ENCODE assay signal across 17 mouse cellular contexts in genomic region chr1:21067536-21068221, GRCm38 (mm10). TPM values are rescaled to one million over a fixed set of nuclear protein-coding genes. Genes with fewer than 3 reads are reported as not detected.
A peak's percentile ranks its signal among the peaks of the same experiment; 100 is the strongest.
DNase-seq lines count a peak whose midpoint lies in the region; ATAC-seq and TF ChIP-seq lines count a peak whose summit lies in the region.
"Had no signal": no experiment of that assay in that cellular context is flagged by ENCODE, and none has a peak within 500 bp of the region (broad histone marks: within the 10 kb centered on the region; RNA-seq: fewer than 3 reads in every experiment).

No protein-coding gene starts in this region.

- no peak overlapping the region for H3K4me3 ChIP-seq in heart, embryonic 13.5 days
- H3K4me3 ChIP-seq in heart, embryonic 11.5 days (ENCODE audit: low read depth, low read length) = no peak overlapping the region
- no peak overlapping the region for H3K4me3 ChIP-seq in liver, postnatal 0 days (ENCODE audit: low read depth, low read length)
- no peak overlapping the region for H3K4me3 ChIP-seq in liver, embryonic 12.5 days
- H3K4me3 ChIP-seq in limb, embryonic 10.5 days = no peak overlapping the region
- H3K4me3 ChIP-seq: embryonic facial prominence, embryonic 13.5 days; lung, embryonic 15.5 days; midbrain, embryonic 13.5 days; neural tube, embryonic 15.5 days had no signal

- WGBS in heart, embryonic 13.5 days = 71% methylated on average over 11 of the region's 11 CpGs
- WGBS in heart, embryonic 11.5 days (ENCODE audit: insufficient replicate concordance) = 86% methylated on average over 11 of the region's 11 CpGs
- 79% methylated on average over 11 of the region's 11 CpGs for WGBS in liver, postnatal 0 days (ENCODE audit: insufficient replicate concordance)
- 78% methylated on average over 11 of the region's 11 CpGs for WGBS in liver, embryonic 12.5 days (ENCODE audit: insufficient replicate concordance)
- 89% methylated on average over 11 of the region's 11 CpGs for WGBS in limb, embryonic 10.5 days

- H3K36me3 ChIP-seq in heart, embryonic 13.5 days = peaks cover 15% of the 10 kb centered on the region
- H3K36me3 ChIP-seq in heart, embryonic 11.5 days (ENCODE audit: control insufficient read depth, insufficient read depth, low read length) = no peaks in the 10 kb centered on the region
- no peaks in the 10 kb centered on the region; the same call in 1 of the 2 replicates for H3K36me3 ChIP-seq in liver, postnatal 0 days (replicated peaks; ENCODE audit: insufficient read depth, low read length)
- peaks cover 9% of the 10 kb centered on the region for H3K36me3 ChIP-seq in liver, embryonic 12.5 days
- peaks cover 26% of the 10 kb centered on the region for H3K36me3 ChIP-seq in limb, embryonic 10.5 days
- H3K36me3 ChIP-seq: lung, embryonic 15.5 days; midbrain, embryonic 13.5 days; neural tube, embryonic 15.5 days had no signal

- H3K27me3 ChIP-seq in heart, embryonic 13.5 days (replicated peaks) = no peaks in the 10 kb centered on the region
- no peaks in the 10 kb centered on the region for H3K27me3 ChIP-seq in heart, embryonic 11.5 days (ENCODE audit: control insufficient read depth, insufficient read depth, low read length)
- no peaks in the 10 kb centered on the region for H3K27me3 ChIP-seq in liver, postnatal 0 days (ENCODE audit: insufficient read depth, low read length)
- no peaks in the 10 kb centered on the region for H3K27me3 ChIP-seq in liver, embryonic 12.5 days (replicated peaks)
- H3K27me3 ChIP-seq in limb, embryonic 10.5 days (ENCODE audit: low read depth, poor library complexity, severe bottlenecking) = no peaks in the 10 kb centered on the region
- H3K27me3 ChIP-seq: embryonic facial prominence, embryonic 13.5 days; lung, embryonic 15.5 days; midbrain, embryonic 13.5 days; neural tube, embryonic 15.5 days had no signal

- peak; percentile 23 to 27 for DNase-seq in cerebellum, postnatal 10 days
- DNase-seq in cerebellum, postnatal 4 days (ENCODE audit: low spot score in 2 of 2) = no peak
- no peak for DNase-seq in liver, postnatal 0 days
- DNase-seq in brain, adult 2 months (ENCODE audit: low read depth, low spot score) = peak; percentile 50
- no peak for DNase-seq in limb, embryonic 10.5 days (ENCODE audit: low spot score)
- DNase-seq: gastrocnemius, postnatal 25 days; kidney, adult 8-10 months; kidney, postnatal 14 days; liver; thymus, postnatal 36 days had no signal

- no peak overlapping the region for H3K9ac ChIP-seq in heart, embryonic 13.5 days
- H3K9ac ChIP-seq in heart, embryonic 11.5 days (ENCODE audit: low read depth, low read length) = no peak overlapping the region
- no peak overlapping the region for H3K9ac ChIP-seq in liver, postnatal 0 days (replicated peaks)
- no peak overlapping the region for H3K9ac ChIP-seq in liver, embryonic 12.5 days
- H3K9ac ChIP-seq: embryonic facial prominence, embryonic 13.5 days; lung, embryonic 15.5 days; midbrain, embryonic 13.5 days; neural tube, embryonic 15.5 days had no signal

- peaks cover 7% of the 10 kb centered on the region; the same call in 1 of the 2 replicates for H3K9me3 ChIP-seq in heart, embryonic 13.5 days
- H3K9me3 ChIP-seq in heart, embryonic 11.5 days (replicated peaks; ENCODE audit: control insufficient read depth, low read length) = no peaks in the 10 kb centered on the region
- no peaks in the 10 kb centered on the region for H3K9me3 ChIP-seq in liver, postnatal 0 days (ENCODE audit: low read length)
- no peaks in the 10 kb centered on the region for H3K9me3 ChIP-seq in liver, embryonic 12.5 days (replicated peaks)
- no peaks in the 10 kb centered on the region for H3K9me3 ChIP-seq in limb, embryonic 10.5 days (replicated peaks)
- H3K9me3 ChIP-seq: lung, embryonic 15.5 days; midbrain, embryonic 13.5 days; neural tube, embryonic 15.5 days had no signal

- no peak for TF ChIP-seq EP300 in liver, postnatal 0 days (IDR thresholded peaks at IDR 0.05; ENCODE audit: low read depth)

- ATAC-seq in heart, embryonic 13.5 days (ENCODE audit: extremely low read depth, insufficient number of reproducible peaks, low FRiP score, low TSS enrichment) = no peak
- ATAC-seq in heart, embryonic 11.5 days (replicated peaks; ENCODE audit: insufficient number of reproducible peaks, low FRiP score, low TSS enrichment) = no peak
- no peak for ATAC-seq in liver, postnatal 0 days
- no peak for ATAC-seq in liver, embryonic 12.5 days
- ATAC-seq: midbrain, embryonic 13.5 days had no signal

- peaks cover 59% of the 10 kb centered on the region for H3K4me1 ChIP-seq in heart, embryonic 13.5 days
- peaks cover 27% of the 10 kb centered on the region for H3K4me1 ChIP-seq in heart, embryonic 11.5 days (ENCODE audit: control insufficient read depth, insufficient read depth, low read length)
- H3K4me1 ChIP-seq in liver, postnatal 0 days (ENCODE audit: insufficient read depth) = peaks cover 18% of the 10 kb centered on the region
- peaks cover 22% of the 10 kb centered on the region for H3K4me1 ChIP-seq in liver, embryonic 12.5 days
- peaks cover 3% of the 10 kb centered on the region; the same call in 1 of the 2 replicates for H3K4me1 ChIP-seq in limb, embryonic 10.5 days
- H3K4me1 ChIP-seq: midbrain, embryonic 13.5 days had no signal

- no peak for TF ChIP-seq CTCF in liver, postnatal 0 days (IDR thresholded peaks at IDR 0.05; ENCODE audit: low read depth)

- peak overlapping the region; percentile 37 for H3K27ac ChIP-seq in heart, embryonic 13.5 days (replicated peaks)
- H3K27ac ChIP-seq in heart, embryonic 11.5 days (ENCODE audit: low read depth, low read length) = no peak overlapping the region
- peak overlapping the region; percentile 5; the same call in 1 of the 2 replicates for H3K27ac ChIP-seq in liver, postnatal 0 days (ENCODE audit: low read depth)
- no peak overlapping the region for H3K27ac ChIP-seq in liver, embryonic 12.5 days
- no peak overlapping the region for H3K27ac ChIP-seq in limb, embryonic 10.5 days
- H3K27ac ChIP-seq: embryonic facial prominence, embryonic 13.5 days; lung, embryonic 15.5 days; midbrain, embryonic 13.5 days; neural tube, embryonic 15.5 days had no signal

- H3K4me2 ChIP-seq in heart, embryonic 13.5 days = no peak overlapping the region
- no peak overlapping the region for H3K4me2 ChIP-seq in heart, embryonic 11.5 days
- H3K4me2 ChIP-seq in liver, postnatal 0 days (ENCODE audit: low read depth, low read length) = no peak overlapping the region
- H3K4me2 ChIP-seq in liver, embryonic 12.5 days = no peak overlapping the region
- H3K4me2 ChIP-seq: embryonic facial prominence, embryonic 13.5 days; lung, embryonic 15.5 days; midbrain, embryonic 13.5 days; neural tube, embryonic 15.5 days had no signal

RNA-seq across cellular contexts. Expression of gene Tram2, which starts 11.3 kb away (rescaled TPM):
- 4.3 and 4.4 TPM in 2 replicates for polyA plus RNA-seq in heart, embryonic 13.5 days (2015; fragmentation: Nextera tagmentation; extraction: Ambion mirVana)
- 6.1 and 7.1 TPM in 2 replicates for polyA plus RNA-seq in heart, embryonic 11.5 days (2014; fragmentation: Nextera tagmentation; extraction: Ambion mirVana)
- polyA plus RNA-seq in liver, postnatal 0 days (2015; fragmentation: Nextera tagmentation; extraction: Ambion mirVana) = 5.5 and 6.5 TPM in 2 replicates
- 1.6 and 1.7 TPM in 2 replicates for polyA plus RNA-seq in liver, embryonic 12.5 days (2016; fragmentation: Nextera tagmentation; extraction: Ambion mirVana)
- polyA plus RNA-seq in limb, embryonic 10.5 days (2016; fragmentation: Nextera tagmentation; extraction: Ambion mirVana) = 5.1 and 6.1 TPM in 2 replicates

Comparison
In these comparisons a context has a peak if more than half of its experiments do, and no peak if none do; other contexts are left out.
1. DNase-seq: peak in cerebellum, postnatal 10 days (2 of 2) and brain, adult 2 months (single experiment); none in cerebellum, postnatal 4 days (0 of 2), liver, postnatal 0 days (single experiment) and limb, embryonic 10.5 days (single experiment).
2. H3K27ac ChIP-seq: peak in heart, embryonic 13.5 days (single experiment) and liver, postnatal 0 days (single experiment); none in heart, embryonic 11.5 days (single experiment), liver, embryonic 12.5 days (single experiment) and limb, embryonic 10.5 days (single experiment).